Mouse (Mus musculus): ENCODE measurements at regions not wholly inside any gene's neighbourhood (a gene's known extent, or its start where the extent isn't known, plus 50 kb on each side); places are given as distances from the start of the nearest gene placed in this dataset.

DNA sequence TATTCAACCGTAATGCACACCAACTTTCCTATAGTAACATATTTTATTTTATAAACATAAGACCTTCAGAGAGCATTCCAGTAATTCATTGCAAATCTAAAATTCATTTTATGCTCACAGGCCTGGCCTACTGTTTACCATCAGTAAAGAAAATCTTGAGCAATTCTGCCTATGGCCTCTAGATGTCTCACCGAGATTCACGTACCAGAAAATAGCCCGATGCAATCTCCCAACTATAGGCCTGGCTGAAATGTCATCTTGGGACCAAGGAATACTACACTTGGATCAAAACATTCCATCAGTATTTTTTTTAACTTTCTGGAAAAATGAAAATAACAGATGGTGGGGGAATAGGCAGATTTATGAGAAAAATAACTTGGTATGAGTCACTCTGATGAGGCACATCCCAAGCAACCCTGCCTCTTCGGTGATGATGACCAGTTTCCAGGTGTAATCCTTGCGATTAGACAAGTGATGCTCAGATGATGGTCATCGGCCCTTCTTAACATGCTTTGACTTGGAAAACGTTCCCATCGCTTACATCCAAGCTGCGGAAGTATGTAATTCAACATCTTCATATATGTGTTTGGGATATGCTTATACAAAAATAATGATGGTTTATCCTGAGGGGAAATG lies 439.9 kb downstream of the Nyap2 start:
- peak; percentile 16 for DNase-seq (ENCODE audit: low read depth, low spot score)

DNA sequence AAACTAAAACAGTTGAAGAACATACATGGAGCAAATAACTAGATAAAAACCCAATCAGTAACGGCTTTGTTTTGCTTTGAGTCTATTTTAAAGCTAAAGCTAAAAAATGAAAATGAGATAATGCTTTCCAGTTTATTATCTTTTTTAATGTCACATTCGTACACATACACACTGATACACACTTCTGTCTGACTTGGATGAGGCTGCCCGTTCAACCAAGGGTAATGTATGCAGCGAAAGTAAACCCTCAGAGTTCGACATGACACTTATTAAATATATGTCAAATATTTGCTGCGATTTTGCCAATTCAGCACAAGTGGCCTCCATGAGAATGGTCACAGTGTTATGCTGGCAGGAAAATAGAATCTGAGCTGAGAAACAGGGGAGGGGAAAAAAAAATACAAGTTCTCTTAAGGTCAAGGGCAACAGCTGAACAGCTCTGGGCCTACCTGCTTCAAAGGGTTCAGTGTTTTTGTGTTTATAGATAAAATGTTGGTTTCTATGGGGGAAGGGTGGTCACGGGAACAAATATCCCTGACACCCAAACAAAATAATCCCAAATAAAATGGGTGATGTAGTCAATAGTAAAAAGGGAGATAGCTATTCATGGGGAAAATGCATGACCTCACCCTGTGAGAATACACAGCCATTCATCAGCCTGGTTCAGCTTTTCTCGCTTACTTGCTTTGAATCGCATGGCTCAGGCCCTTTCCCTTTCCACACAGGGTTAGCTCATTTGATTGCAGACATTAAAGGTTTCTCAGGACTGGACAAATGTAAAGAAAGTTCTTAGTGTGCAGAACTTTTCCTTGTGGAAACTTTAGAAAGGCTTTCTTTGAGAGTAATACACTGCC lies 443.9 kb downstream of the Nyap2 start:
- no peak for DNase-seq (ENCODE audit: low read depth, low spot score)

DNA sequence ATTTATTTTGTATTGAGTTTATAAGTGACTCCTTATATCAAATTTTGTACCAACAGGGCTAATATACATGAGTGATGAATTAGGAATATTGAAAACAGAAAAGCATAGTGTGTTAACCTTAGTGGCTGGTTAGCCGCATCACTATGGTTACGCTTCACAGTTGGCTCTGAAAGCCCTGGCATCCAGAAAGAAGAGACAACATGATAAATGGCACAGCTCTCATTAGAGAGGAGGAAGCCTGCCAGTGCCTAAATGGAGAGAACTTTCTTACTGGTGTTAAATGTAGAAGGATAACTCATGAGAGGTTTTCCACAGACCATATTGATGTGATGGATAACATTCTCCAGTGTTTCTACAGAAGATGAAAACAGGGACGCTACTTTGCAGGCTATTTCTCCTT lies 446.2 kb downstream of the Nyap2 start:
- DNase-seq (ENCODE audit: low read depth, low spot score), result no peak

DNA sequence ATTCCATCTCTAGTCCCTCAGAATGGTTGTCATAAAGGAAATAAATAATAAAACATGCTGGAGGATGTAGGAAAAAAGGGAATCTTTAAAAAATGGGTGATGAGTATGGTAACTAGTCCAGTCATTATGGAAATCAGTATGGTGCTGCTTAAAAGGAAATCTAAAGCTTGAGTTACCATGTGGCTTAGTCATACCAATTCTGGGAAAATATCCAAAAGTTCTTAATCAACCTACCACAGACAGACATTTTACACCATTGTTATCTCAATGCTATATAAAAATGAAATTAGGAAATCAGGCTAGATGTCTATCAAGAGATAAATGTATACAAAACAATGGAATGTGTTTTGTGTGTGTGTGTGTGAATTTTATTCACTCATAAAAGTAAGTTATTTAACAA lies 449.1 kb downstream of the Nyap2 start:
- no peak for DNase-seq (ENCODE audit: low read depth, low spot score)

- DNase-seq (ENCODE audit: low read depth, low spot score), result no peak
Observed at GRCm38 (mm10) chr1:81537836-81538235, 461.1 kb downstream of the Nyap2 start.

GRCm38 (mm10) chr1:81539591-81540311 lies 463.0 kb downstream of the Nyap2 start:
- DNase-seq (ENCODE audit: low read depth, low spot score), result no peak

- DNase-seq (ENCODE audit: low read depth, low spot score), result peak; percentile 32
Observed at GRCm38 (mm10) chr1:81548906-81549305, 472.2 kb downstream of the Nyap2 start.

- DNase-seq (ENCODE audit: low read depth, low spot score), result no peak
Observed at GRCm38 (mm10) chr1:81549706-81550105, 473.0 kb downstream of the Nyap2 start.

DNA sequence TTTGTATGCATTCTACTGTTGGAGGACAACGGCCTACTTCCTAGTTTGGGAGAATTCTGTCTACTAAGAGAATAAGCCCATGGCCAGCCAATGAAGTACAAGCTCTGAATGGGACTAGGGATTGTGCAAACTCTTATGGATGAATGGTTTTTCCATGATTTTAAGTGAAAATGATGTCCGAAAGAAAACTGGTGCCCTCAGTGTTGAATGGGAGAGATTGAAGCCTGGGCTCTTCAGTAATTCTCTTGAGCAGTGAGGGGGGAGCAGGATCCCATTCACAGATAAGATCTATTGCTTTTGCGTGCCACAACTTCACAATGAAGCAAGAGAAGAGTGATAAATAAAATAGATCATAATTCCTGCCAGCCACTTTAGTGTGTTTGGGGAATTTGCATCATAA lies 476.0 kb downstream of the Nyap2 start:
- no peak for DNase-seq (ENCODE audit: low read depth, low spot score)

- no peak for DNase-seq (ENCODE audit: low read depth, low spot score)
Observed at GRCm38 (mm10) chr1:81576965-81577664, 500.4 kb downstream of the Nyap2 start.

- DNase-seq (ENCODE audit: low read depth, low spot score), result peak; percentile 74
Observed at GRCm38 (mm10) chr1:81577665-81578201, 501.0 kb downstream of the Nyap2 start.

GRCm38 (mm10) chr1:81581208-81581607 lies 504.5 kb downstream of the Nyap2 start:
- no peak for DNase-seq (ENCODE audit: low read depth, low spot score)

- no peak for DNase-seq (ENCODE audit: low read depth, low spot score)
Observed at GRCm38 (mm10) chr1:81587780-81588307, 511.1 kb downstream of the Nyap2 start.

GRCm38 (mm10) chr1:81591623-81592022 lies 514.9 kb downstream of the Nyap2 start:
- DNase-seq (ENCODE audit: low read depth, low spot score), result peak; percentile 20

DNA sequence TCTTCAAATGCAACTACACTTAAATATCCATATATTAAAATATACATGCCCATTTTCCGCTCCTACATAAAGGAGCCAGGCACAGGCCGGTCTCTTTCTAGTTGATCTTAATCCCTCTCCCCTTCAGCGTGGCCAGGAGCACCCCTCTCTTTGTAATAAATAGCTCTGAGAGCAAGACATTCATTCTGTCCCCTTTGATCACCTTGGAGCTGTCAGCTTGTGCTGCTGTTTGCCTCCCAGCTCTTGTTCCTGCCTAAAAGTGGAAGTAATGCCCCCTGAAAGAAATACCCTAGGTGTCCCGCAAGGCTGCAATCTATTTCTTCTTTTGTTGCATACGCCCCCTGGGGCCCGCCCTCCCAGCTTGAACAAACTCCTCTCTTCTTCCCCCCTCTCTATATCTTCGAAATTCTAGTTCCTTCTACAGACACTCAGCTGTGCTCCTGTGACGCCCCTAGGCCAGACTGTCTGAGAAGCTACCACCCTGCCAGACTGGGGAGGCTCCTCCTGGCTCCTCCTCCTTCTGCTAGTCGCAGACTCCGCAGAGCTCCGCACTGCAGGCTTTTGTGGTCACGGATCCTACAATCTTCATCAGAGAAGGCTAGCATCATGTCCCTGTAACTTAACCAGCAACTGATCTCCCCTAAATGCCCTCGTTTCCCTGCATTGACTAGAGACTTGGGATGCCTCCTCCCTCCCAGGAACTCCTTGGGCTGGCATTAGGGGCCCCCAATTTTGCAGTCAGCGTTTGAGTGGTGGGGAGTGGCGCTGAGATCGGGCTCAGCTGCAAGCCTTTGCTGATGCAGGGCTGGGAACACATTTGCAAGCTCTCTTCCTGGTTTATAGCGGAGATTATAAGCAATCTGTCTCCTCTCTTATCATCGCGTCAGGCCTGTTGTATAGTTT lies 516.8 kb downstream of the Nyap2 start:
- peak; percentile 49 for DNase-seq (ENCODE audit: low read depth, low spot score)

GRCm38 (mm10) chr1:81594183-81594515 lies 517.4 kb downstream of the Nyap2 start:
- no peak for DNase-seq (ENCODE audit: low read depth, low spot score)

- no peak for DNase-seq (ENCODE audit: low read depth, low spot score)
Observed at GRCm38 (mm10) chr1:81594606-81595005, 517.9 kb downstream of the Nyap2 start.

- peak; percentile 9 for DNase-seq (ENCODE audit: low read depth, low spot score)
Observed at GRCm38 (mm10) chr1:81608772-81609171, 532.0 kb downstream of the Nyap2 start.

GRCm38 (mm10) chr1:81618880-81619279 lies 542.1 kb downstream of the Nyap2 start:
- DNase-seq (ENCODE audit: low read depth, low spot score), result no peak

- DNase-seq (ENCODE audit: low read depth, low spot score), result no peak
Observed at GRCm38 (mm10) chr1:81624141-81624540, 547.4 kb downstream of the Nyap2 start.
